ENCODE assay signal across 9 mouse cellular contexts in the genomic region with DNA sequence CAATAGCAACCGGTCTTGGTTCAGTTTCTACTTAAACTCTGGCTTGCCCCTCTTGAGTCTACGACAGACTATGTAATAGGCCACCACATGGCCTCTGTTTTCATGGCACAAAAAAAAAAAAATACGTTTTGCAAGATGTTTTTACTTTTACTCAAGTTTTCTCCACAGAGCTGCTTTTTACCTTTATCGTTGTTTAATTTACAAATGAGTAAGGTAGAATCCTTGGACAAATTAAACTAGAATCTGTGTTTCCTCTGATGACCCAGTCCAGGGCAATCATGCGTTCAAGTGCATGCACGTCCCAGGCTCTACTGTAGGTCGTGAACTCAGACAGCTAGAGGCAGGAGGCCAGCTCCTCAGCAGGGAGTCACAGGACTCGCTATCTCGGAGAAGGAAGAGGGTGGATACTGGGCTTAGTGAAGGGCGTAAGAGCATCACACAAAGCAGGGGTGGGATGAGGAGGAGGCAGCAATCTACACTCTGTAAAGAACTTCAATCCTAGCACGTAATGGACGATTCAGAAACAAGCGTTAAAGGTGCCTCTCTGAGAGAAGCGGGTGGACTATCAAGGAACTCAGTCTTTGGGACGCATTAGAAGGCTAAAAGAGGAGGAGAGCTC. TPM values are rescaled to one million over a fixed set of nuclear protein-coding genes. Genes with fewer than 3 reads are reported as not detected.
DNase-seq lines count a peak whose midpoint lies in the region; ATAC-seq and TF ChIP-seq lines count a peak whose summit lies in the region.
"Had no signal": no experiment of that assay in that cellular context is flagged by ENCODE, and none has a peak within 500 bp of the region (broad histone marks: within the 10 kb centered on the region; RNA-seq: fewer than 3 reads in every experiment).

No protein-coding gene starts in this region.

- no peaks in the 10 kb centered on the region for H3K9me3 ChIP-seq in forebrain, embryonic 14.5 days (replicated peaks; ENCODE audit: control insufficient read depth, low read length)
- no peaks in the 10 kb centered on the region for H3K9me3 ChIP-seq in hindbrain, embryonic 10.5 days

- peak; percentile 7; the same call in 1 of the 2 replicates for ATAC-seq in frontal cortex, adult (ENCODE audit: low TSS enrichment)
- 0 out of 2 replicates have a peak, but pooled peaks have one; percentile 10 for ATAC-seq in cerebellum, adult (ENCODE audit: insufficient number of reproducible peaks, low FRiP score, low TSS enrichment)
- ATAC-seq in forebrain, embryonic 14.5 days = peak; percentile 4
- ATAC-seq in megakaryocyte progenitor cell, adult 5-6 weeks (replicated peaks; ENCODE audit: poor library complexity) = peak; percentile 10

- 1% methylated on average over 15 of the region's 15 CpGs for WGBS in forebrain, embryonic 14.5 days
- 2% methylated on average over 15 of the region's 15 CpGs for WGBS in hindbrain, embryonic 10.5 days
- 2% methylated on average over 15 of the region's 15 CpGs for WGBS in spleen, adult 2 months

- peak overlapping the region; percentile 78 for H3K4me2 ChIP-seq in forebrain, embryonic 14.5 days (ENCODE audit: low read length)

- intact Hi-C loops in left cerebral cortex, postnatal 36 days (cut with DNase I) = loop anchor here (1.0 to 2.0 kb wide), 2 partner anchors 22 to 23 kb away; a partner anchor contains a TSS

- peaks cover 48% of the 10 kb centered on the region for H3K36me3 ChIP-seq in forebrain, embryonic 14.5 days (ENCODE audit: control insufficient read depth, insufficient read depth, low read length)
- H3K36me3 ChIP-seq in hindbrain, embryonic 10.5 days = peaks cover 53% of the 10 kb centered on the region
- peaks cover 21% of the 10 kb centered on the region for H3K36me3 ChIP-seq in spleen, adult 2 months (ENCODE audit: control insufficient read depth, insufficient read depth, low read length)

- H3K4me1 ChIP-seq in forebrain, embryonic 14.5 days (ENCODE audit: control insufficient read depth, insufficient read depth, low read length) = peaks cover 26% of the 10 kb centered on the region
- H3K4me1 ChIP-seq in hindbrain, embryonic 10.5 days (replicated peaks) = peaks cover 81% of the 10 kb centered on the region
- H3K4me1 ChIP-seq in spleen, adult 2 months (ENCODE audit: control insufficient read depth, insufficient read depth, insufficient read length) = peaks cover 17% of the 10 kb centered on the region; the same call in 1 of the 2 replicates

- TF ChIP-seq CTCF in spleen, adult 2 months (IDR thresholded peaks at IDR 0.05; ENCODE audit: extremely low read depth, insufficient read depth, insufficient read length, insufficient replicate concordance) = no peak

- no peaks in the 10 kb centered on the region for H3K27me3 ChIP-seq in forebrain, embryonic 14.5 days (replicated peaks; ENCODE audit: control insufficient read depth, insufficient read depth, low read length)
- H3K27me3 ChIP-seq in hindbrain, embryonic 10.5 days (ENCODE audit: insufficient read depth, poor library complexity, severe bottlenecking) = no peaks in the 10 kb centered on the region
- H3K27me3 ChIP-seq in spleen, adult 2 months (ENCODE audit: control insufficient read depth, insufficient read depth, low read length) = no peaks in the 10 kb centered on the region

- no peak for DNase-seq in frontal cortex, postnatal 25 days (ENCODE audit: low spot score in 2 of 2)
- DNase-seq in forebrain, embryonic 14.5 days (ENCODE audit: low spot score) = peak; percentile 54
- DNase-seq in hindbrain, embryonic 10.5 days (ENCODE audit: low spot score) = no peak
- peak; percentile 48 to 49 for DNase-seq in left cerebral cortex, postnatal 36 days (ENCODE audit: low spot score in 2 of 2)
- DNase-seq in spleen, adult 2 months (ENCODE audit: low read depth in 1 of 2, low spot score in 2 of 2) = peak; percentile 29 to 57

- peak overlapping the region; percentile 52 for H3K4me3 ChIP-seq in forebrain, embryonic 14.5 days (ENCODE audit: low read depth, low read length)
- H3K4me3 ChIP-seq in hindbrain, embryonic 10.5 days = peak overlapping the region; percentile 89
- H3K4me3 ChIP-seq in spleen, adult 2 months (ENCODE audit: extremely low read depth, insufficient read depth, insufficient read length) = peak overlapping the region; percentile 80

- TF ChIP-seq POLR2A in spleen, adult 2 months (IDR thresholded peaks at IDR 0.05; ENCODE audit: low read depth, low read length) = no peak

- peak overlapping the region; percentile 75 for H3K9ac ChIP-seq in forebrain, embryonic 14.5 days (ENCODE audit: low read length)

- H3K27ac ChIP-seq in forebrain, embryonic 14.5 days (ENCODE audit: low read depth, low read length) = peak overlapping the region; percentile 97
- peak overlapping the region; percentile 97 for H3K27ac ChIP-seq in hindbrain, embryonic 10.5 days
- peak overlapping the region; percentile 92 for H3K27ac ChIP-seq in spleen, adult 2 months (ENCODE audit: insufficient read depth, low read length)

RNA-seq across cellular contexts. Expression of a gene that starts 0.9 kb away (rescaled TPM):
- 8.4 and 11.2 TPM in 2 replicates for polyA plus RNA-seq in forebrain, embryonic 14.5 days (2014; fragmentation: Nextera tagmentation; extraction: Ambion mirVana)
- 12.8 and 16.3 TPM in 2 replicates for polyA plus RNA-seq in hindbrain, embryonic 10.5 days (2016; fragmentation: Nextera tagmentation; extraction: Ambion mirVana)
- total RNA-seq in left cerebral cortex, postnatal 36 days (2021) = 10 to 100 TPM; 32.9 to 54.4 TPM
- total RNA-seq in megakaryocyte progenitor cell, adult 5-6 weeks (2015) = 41.9 and 44.0 TPM in 2 replicates
- total RNA-seq in megakaryocyte progenitor cell, adult 5-6 weeks (2017) = 4.1 and 6.8 TPM in 2 replicates
- polyA plus RNA-seq in spleen, adult 2 months (2012; rRNA removed) = 55.8 and 68.0 TPM in 2 replicates

RNA-seq across cellular contexts. Expression of a gene that starts 21.9 kb away (rescaled TPM):
- 124 and 135 TPM in 2 replicates for polyA plus RNA-seq in forebrain, embryonic 14.5 days (2014; fragmentation: Nextera tagmentation; extraction: Ambion mirVana)
- 171 and 174 TPM in 2 replicates for polyA plus RNA-seq in hindbrain, embryonic 10.5 days (2016; fragmentation: Nextera tagmentation; extraction: Ambion mirVana)
- 10 to 100 TPM; 54.9 to 60.1 TPM for total RNA-seq in left cerebral cortex, postnatal 36 days (2021)
- total RNA-seq in megakaryocyte progenitor cell, adult 5-6 weeks (2015) = 88.3 and 93.1 TPM in 2 replicates
- 196 and 210 TPM in 2 replicates for total RNA-seq in megakaryocyte progenitor cell, adult 5-6 weeks (2017)
- polyA plus RNA-seq in spleen, adult 2 months (2012; rRNA removed) = 33.2 and 40.2 TPM in 2 replicates

RNA-seq across cellular contexts. Expression of a gene that starts 23.5 kb away (rescaled TPM):
- polyA plus RNA-seq in forebrain, embryonic 14.5 days (2014; fragmentation: Nextera tagmentation; extraction: Ambion mirVana) = 286 and 300 TPM in 2 replicates
- 222 and 255 TPM in 2 replicates for polyA plus RNA-seq in hindbrain, embryonic 10.5 days (2016; fragmentation: Nextera tagmentation; extraction: Ambion mirVana)
- 100 to 1,000 TPM; 267 to 287 TPM for total RNA-seq in left cerebral cortex, postnatal 36 days (2021)
- 63.6 and 66.8 TPM in 2 replicates for total RNA-seq in megakaryocyte progenitor cell, adult 5-6 weeks (2015)
- 87.4 and 101 TPM in 2 replicates for total RNA-seq in megakaryocyte progenitor cell, adult 5-6 weeks (2017)
- 94.8 and 101 TPM in 2 replicates for polyA plus RNA-seq in spleen, adult 2 months (2012; rRNA removed)

RNA-seq across cellular contexts. Expression of a gene that starts 26.5 kb away (rescaled TPM):
- 47.6 and 68.8 TPM in 2 replicates for polyA plus RNA-seq in forebrain, embryonic 14.5 days (2014; fragmentation: Nextera tagmentation; extraction: Ambion mirVana)
- polyA plus RNA-seq in hindbrain, embryonic 10.5 days (2016; fragmentation: Nextera tagmentation; extraction: Ambion mirVana) = 24.4 and 39.4 TPM in 2 replicates
- total RNA-seq in left cerebral cortex, postnatal 36 days (2021) = 1,000 to 10,000 TPM in 1 of 2 experiments, 100 to 1,000 TPM in 1; 978 to 1,176 TPM
- 0.05 and 0.25 TPM in 2 replicates for total RNA-seq in megakaryocyte progenitor cell, adult 5-6 weeks (2015)
- 0.04 and 0.20 TPM in 2 replicates for total RNA-seq in megakaryocyte progenitor cell, adult 5-6 weeks (2017)
- 0.41 and 0.72 TPM in 2 replicates for polyA plus RNA-seq in spleen, adult 2 months (2012; rRNA removed)
- total RNA-seq: neutrophil, adult 5-6 weeks had no signal

RNA-seq across cellular contexts. Expression of a gene that starts 32.1 kb away (rescaled TPM):
- polyA plus RNA-seq in forebrain, embryonic 14.5 days (2014; fragmentation: Nextera tagmentation; extraction: Ambion mirVana) = 0.70 and 1.2 TPM in 2 replicates
- 1.8 and 2.5 TPM in 2 replicates for polyA plus RNA-seq in hindbrain, embryonic 10.5 days (2016; fragmentation: Nextera tagmentation; extraction: Ambion mirVana)
- 1 to 10 TPM in 1 of 2 experiments, under 1 TPM in 1; 0.94 to 1.1 TPM for total RNA-seq in left cerebral cortex, postnatal 36 days (2021)
- 37.1 and 38.0 TPM in 2 replicates for total RNA-seq in megakaryocyte progenitor cell, adult 5-6 weeks (2015)
- 37.3 and 39.5 TPM in 2 replicates for total RNA-seq in megakaryocyte progenitor cell, adult 5-6 weeks (2017)
- 72.7 and 87.2 TPM in 2 replicates for polyA plus RNA-seq in spleen, adult 2 months (2012; rRNA removed)

Comparison
In these comparisons a context has a peak if more than half of its experiments do, and no peak if none do; other contexts are left out.
1. DNase-seq: peak in forebrain, embryonic 14.5 days (single experiment), left cerebral cortex, postnatal 36 days (2 of 2) and spleen, adult 2 months (2 of 2); none in frontal cortex, postnatal 25 days (0 of 2) and hindbrain, embryonic 10.5 days (single experiment).
2. Peak in every context shown above with its lines, with median percentiles within 50 percentile points of each other: ATAC-seq, H3K27ac ChIP-seq and H3K4me3 ChIP-seq.